Mouse (Mus musculus): Measurements from ENCODE around the gene Klk6. TPM values are rescaled to one million over a fixed set of nuclear protein-coding genes. Genes with fewer than 3 reads are reported as not detected.

Klk6 gene
- polyA plus RNA-seq, 1 experiment from 2014 or later, result not detected

DNA sequence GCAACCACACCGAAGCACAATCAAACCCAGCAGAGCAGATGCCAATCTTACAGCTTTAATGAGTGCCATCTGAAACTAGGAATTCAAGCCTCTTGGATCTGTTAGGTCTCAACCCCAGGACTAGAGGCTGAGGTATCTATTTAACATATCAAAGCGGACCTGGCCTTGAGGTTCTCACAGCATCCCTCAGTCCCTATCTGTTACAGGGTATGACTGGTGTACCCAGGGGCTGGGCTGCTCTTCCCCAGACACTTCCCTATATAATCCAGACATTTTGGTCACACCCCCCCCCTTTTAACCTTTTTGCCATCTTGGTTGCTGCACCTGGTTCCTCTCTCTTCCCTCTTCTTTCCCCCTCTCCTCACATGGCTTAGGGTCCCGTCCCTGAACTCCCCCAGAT lies 49.4 kb downstream of the Klk6 start:
- Histone ChIP-seq H3K4me3 (no peak overlapping the region), H3K36me3 (no peaks in the 10 kb centered on the region), H3K27me3 (replicated peaks) (peaks cover 36% of the 10 kb centered on the region), H3K4me1 (replicated peaks) (no peaks in the 10 kb centered on the region), H3K9me3 (replicated peaks) (no peaks in the 10 kb centered on the region; the same call in 1 of the 2 replicates), H3K9ac (no peak overlapping the region), H3K4me2 (no peak overlapping the region), H3K27ac (ENCODE audit: poor library complexity, severe bottlenecking) (no peak overlapping the region)
- ATAC-seq (ENCODE audit: insufficient number of reproducible peaks, low FRiP score), result no peak
- 56% methylated on average over 3 of the region's 3 CpGs for WGBS

DNA sequence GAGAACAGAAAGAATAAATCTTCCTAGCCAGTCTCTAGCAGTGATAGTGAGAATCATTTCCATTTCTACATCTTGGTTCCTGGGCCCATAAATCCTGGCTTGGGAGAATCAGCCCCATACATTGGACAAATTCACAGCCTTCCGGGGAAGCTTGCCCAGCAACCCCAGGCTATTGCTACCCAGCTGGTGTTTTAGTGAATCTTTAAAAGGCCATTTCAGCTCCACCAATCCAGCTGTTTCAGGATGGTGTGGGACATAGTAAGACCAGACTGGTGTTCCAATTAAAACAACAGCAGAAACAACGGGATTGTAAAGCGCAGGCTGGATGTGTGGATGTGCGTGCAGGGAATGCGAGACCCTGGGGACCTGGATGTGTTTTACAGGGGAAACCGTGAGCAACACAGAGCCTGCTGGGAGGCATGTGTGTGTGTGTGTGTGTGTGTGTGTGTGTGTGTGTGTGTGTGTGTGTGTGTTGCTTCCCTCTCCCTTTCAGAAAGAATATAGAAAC lies 50.6 kb downstream of the Klk6 start:
- Histone ChIP-seq H3K27ac (ENCODE audit: poor library complexity, severe bottlenecking) (no peak overlapping the region), H3K4me2 (no peak overlapping the region), H3K9ac (no peak overlapping the region), H3K36me3 (no peaks in the 10 kb centered on the region), H3K4me3 (no peak overlapping the region), H3K9me3 (replicated peaks) (no peaks in the 10 kb centered on the region; the same call in 1 of the 2 replicates), H3K4me1 (replicated peaks) (no peaks in the 10 kb centered on the region), H3K27me3 (replicated peaks) (peaks cover 40% of the 10 kb centered on the region)
- 80% methylated on average over 6 of the region's 6 CpGs for WGBS
- no peak for ATAC-seq (ENCODE audit: insufficient number of reproducible peaks, low FRiP score)

DNA sequence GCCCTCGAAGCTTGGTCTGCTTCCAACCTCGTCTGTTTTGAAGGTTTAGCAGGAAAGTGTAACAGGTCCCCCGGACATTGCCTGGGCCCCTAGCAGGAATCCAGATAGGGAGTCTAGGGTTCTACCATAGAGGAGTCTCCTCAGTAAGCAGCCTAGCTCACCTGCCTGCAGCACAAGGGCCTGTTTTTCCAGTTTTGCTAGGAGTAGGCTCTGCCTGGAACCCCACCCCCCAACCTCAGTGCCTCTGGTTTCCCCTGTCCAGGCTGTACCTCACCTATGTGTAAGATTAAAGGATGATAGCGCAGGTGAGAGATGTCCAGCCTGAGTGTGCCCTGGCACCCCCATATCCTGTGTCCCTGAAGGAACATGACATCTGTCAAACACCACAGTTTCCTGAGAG lies 52.1 kb downstream of the Klk6 start:
- Histone ChIP-seq H3K36me3 (no peaks in the 10 kb centered on the region), H3K4me3 (no peak overlapping the region), H3K4me2 (no peak overlapping the region), H3K4me1 (replicated peaks) (no peaks in the 10 kb centered on the region), H3K9me3 (replicated peaks) (no peaks in the 10 kb centered on the region; the same call in 1 of the 2 replicates), H3K9ac (no peak overlapping the region), H3K27ac (ENCODE audit: poor library complexity, severe bottlenecking) (no peak overlapping the region), H3K27me3 (replicated peaks) (peaks cover 37% of the 10 kb centered on the region)
- 68% methylated on average over 4 of the region's 4 CpGs for WGBS
- ATAC-seq (ENCODE audit: insufficient number of reproducible peaks, low FRiP score), result no peak

DNA sequence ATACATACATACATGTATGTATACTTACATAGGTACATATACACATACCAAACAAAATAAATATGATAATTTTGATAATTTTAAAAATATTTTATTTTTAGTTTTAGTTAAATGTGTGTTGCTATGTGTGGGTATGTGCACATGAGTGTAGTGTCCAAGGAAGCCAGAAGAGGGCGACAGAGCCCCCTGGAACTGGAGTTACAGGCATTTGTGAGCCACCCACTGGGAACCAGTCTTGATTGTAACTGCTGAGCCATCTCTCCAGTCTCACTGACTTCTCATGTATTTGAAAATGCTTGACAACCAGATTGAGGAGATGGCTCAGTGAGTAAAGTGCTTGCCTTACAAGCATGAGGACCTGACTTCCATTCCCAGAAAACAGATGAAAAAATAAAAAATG lies 54.0 kb downstream of the Klk6 start:
- no peaks in the 10 kb centered on the region; the same call in 1 of the 2 replicates for H3K9me3 ChIP-seq (replicated peaks)
- H3K9ac ChIP-seq, result no peak overlapping the region
- H3K4me1 ChIP-seq (replicated peaks), result no peaks in the 10 kb centered on the region
- no peak for ATAC-seq (ENCODE audit: insufficient number of reproducible peaks, low FRiP score)
- peaks cover 45% of the 10 kb centered on the region for H3K27me3 ChIP-seq (replicated peaks)
- no peak overlapping the region for H3K4me3 ChIP-seq
- no peak overlapping the region for H3K4me2 ChIP-seq
- H3K27ac ChIP-seq (ENCODE audit: poor library complexity, severe bottlenecking), result no peak overlapping the region
- no peaks in the 10 kb centered on the region for H3K36me3 ChIP-seq
- WGBS, result 28% methylated on average over 1 of the region's 1 CpGs

DNA sequence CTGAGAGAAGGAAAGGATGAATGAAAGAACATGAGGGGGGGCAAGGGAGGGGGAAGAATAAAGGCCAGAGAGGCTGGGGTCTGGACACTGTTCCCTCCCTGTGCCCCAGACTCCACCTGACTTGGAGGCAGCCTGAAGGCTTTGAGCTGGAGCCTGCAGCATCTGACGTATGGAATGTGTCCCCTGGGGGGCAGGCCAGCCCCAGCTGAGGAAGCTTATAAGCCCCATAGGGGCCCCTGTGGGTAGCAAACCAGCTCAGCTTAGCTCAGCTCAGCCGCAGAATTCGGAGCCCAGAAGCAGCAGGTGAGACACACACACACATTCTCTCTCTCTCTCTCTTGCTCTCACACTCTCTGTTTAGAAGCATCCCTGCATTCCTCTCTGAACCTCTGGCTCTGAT lies 56.6 kb downstream of the Klk6 start, which contains the start of gene Klk4:
Gene Klk4, plus strand, starts transcription at position 249 of the 400 bp plus-strand sequence.
- no peak within 1 kb of the TSS for H3K27ac ChIP-seq (ENCODE audit: poor library complexity, severe bottlenecking)
- H3K9me3 ChIP-seq (replicated peaks), result no peaks in the 10 kb centered on the region; the same call in 1 of the 2 replicates
- 14% methylated on average over 3 of the region's 3 CpGs for WGBS
- H3K9ac ChIP-seq, result no peak within 1 kb of the TSS
- H3K36me3 ChIP-seq, result no peaks in the 10 kb centered on the region
- H3K4me1 ChIP-seq (replicated peaks), result no peaks in the 10 kb centered on the region
- H3K27me3 ChIP-seq (replicated peaks), result peaks cover 60% of the 10 kb centered on the region
- no peak for ATAC-seq (ENCODE audit: insufficient number of reproducible peaks, low FRiP score)
- H3K4me2 ChIP-seq, result no peak within 1 kb of the TSS
- H3K4me3 ChIP-seq, result no peak within 1 kb of the TSS

Other genes with a start within 250 kb of the Klk6 start
- 8.5 and 8.6 TPM in 2 replicates for gene Zfp719, start 244.9 kb upstream of the Klk6 start, polyA plus RNA-seq (2016; fragmentation: Nextera tagmentation; extraction: Ambion mirVana)
- not detected in 2 replicates for gene Zfp819, start 217.3 kb upstream of the Klk6 start, polyA plus RNA-seq (2016; fragmentation: Nextera tagmentation; extraction: Ambion mirVana)
- not detected in 2 replicates for gene Ceacam18, start 189.8 kb upstream of the Klk6 start, polyA plus RNA-seq (2016; fragmentation: Nextera tagmentation; extraction: Ambion mirVana)
- 0.19 and 0.27 TPM in 2 replicates for gene Siglece, start 164.3 kb upstream of the Klk6 start, polyA plus RNA-seq (2016; fragmentation: Nextera tagmentation; extraction: Ambion mirVana)
- gene Ctu1, start 152.5 kb upstream of the Klk6 start, polyA plus RNA-seq (2016; fragmentation: Nextera tagmentation; extraction: Ambion mirVana), result 7.0 TPM in 2 replicates
- gene Klk14, start 134.1 kb upstream of the Klk6 start, polyA plus RNA-seq (2016; fragmentation: Nextera tagmentation; extraction: Ambion mirVana), result not detected in 2 replicates
- gene Klk13, start 111.9 kb upstream of the Klk6 start, polyA plus RNA-seq (2016; fragmentation: Nextera tagmentation; extraction: Ambion mirVana), result 0.13 and 0.24 TPM in 2 replicates
- gene Klk12, start 55.6 kb upstream of the Klk6 start, polyA plus RNA-seq (2016; fragmentation: Nextera tagmentation; extraction: Ambion mirVana), result not detected in 2 replicates
- not detected in 2 replicates for gene Klk11, start 49.9 kb upstream of the Klk6 start, polyA plus RNA-seq (2016; fragmentation: Nextera tagmentation; extraction: Ambion mirVana)
- gene Klk10, start 43.5 kb upstream of the Klk6 start, polyA plus RNA-seq (2016; fragmentation: Nextera tagmentation; extraction: Ambion mirVana), result 0.23 TPM in 1 of 2 replicates, not detected in the other
- not detected in 2 replicates for gene Klk9, start 32.6 kb upstream of the Klk6 start, polyA plus RNA-seq (2016; fragmentation: Nextera tagmentation; extraction: Ambion mirVana)
- 24.4 and 25.0 TPM in 2 replicates for gene Klk8, start 26.9 kb upstream of the Klk6 start, polyA plus RNA-seq (2016; fragmentation: Nextera tagmentation; extraction: Ambion mirVana)
- gene Klk7, start 13.2 kb upstream of the Klk6 start, polyA plus RNA-seq (2016; fragmentation: Nextera tagmentation; extraction: Ambion mirVana), result 0.26 TPM in 1 of 2 replicates, not detected in the other
- gene Klk5, start 17.5 kb downstream of the Klk6 start, polyA plus RNA-seq (2016; fragmentation: Nextera tagmentation; extraction: Ambion mirVana), result not detected in 2 replicates
- gene Klk4, start 56.7 kb downstream of the Klk6 start, polyA plus RNA-seq (2016; fragmentation: Nextera tagmentation; extraction: Ambion mirVana), result 0.18 TPM in 1 of 2 replicates, not detected in the other
- gene Klk15, start 109.2 kb downstream of the Klk6 start, polyA plus RNA-seq (2016; fragmentation: Nextera tagmentation; extraction: Ambion mirVana), result not detected in 2 replicates
- gene Klk1b8, start 126.2 kb downstream of the Klk6 start, polyA plus RNA-seq (2016; fragmentation: Nextera tagmentation; extraction: Ambion mirVana), result not detected in 2 replicates
- gene Klk1b1, start 142.3 kb downstream of the Klk6 start, polyA plus RNA-seq (2016; fragmentation: Nextera tagmentation; extraction: Ambion mirVana), result not detected in 2 replicates
- gene Klk1b9, start 151.6 kb downstream of the Klk6 start, polyA plus RNA-seq (2016; fragmentation: Nextera tagmentation; extraction: Ambion mirVana), result not detected in 2 replicates
- gene Klk1b11, start 171.4 kb downstream of the Klk6 start, polyA plus RNA-seq (2016; fragmentation: Nextera tagmentation; extraction: Ambion mirVana), result not detected in 2 replicates
- not detected in 2 replicates for gene Klk1b26, start 187.7 kb downstream of the Klk6 start, polyA plus RNA-seq (2016; fragmentation: Nextera tagmentation; extraction: Ambion mirVana)
- not detected in 2 replicates for gene Klk1b27, start 227.8 kb downstream of the Klk6 start, polyA plus RNA-seq (2016; fragmentation: Nextera tagmentation; extraction: Ambion mirVana)

Data from heart, embryonic 12.5 days (tissue).